Mouse (Mus musculus) retina, postnatal 7 days (tissue): ENCODE measurements around the gene Cfap77.

Experiments used
- DNase-seq: peaks from one replicate; pipeline ENCODE4 v3.0.0-alpha.2; 2012; ENCODE audit warnings: low read depth, low spot score

Gene Cfap77

DNA sequence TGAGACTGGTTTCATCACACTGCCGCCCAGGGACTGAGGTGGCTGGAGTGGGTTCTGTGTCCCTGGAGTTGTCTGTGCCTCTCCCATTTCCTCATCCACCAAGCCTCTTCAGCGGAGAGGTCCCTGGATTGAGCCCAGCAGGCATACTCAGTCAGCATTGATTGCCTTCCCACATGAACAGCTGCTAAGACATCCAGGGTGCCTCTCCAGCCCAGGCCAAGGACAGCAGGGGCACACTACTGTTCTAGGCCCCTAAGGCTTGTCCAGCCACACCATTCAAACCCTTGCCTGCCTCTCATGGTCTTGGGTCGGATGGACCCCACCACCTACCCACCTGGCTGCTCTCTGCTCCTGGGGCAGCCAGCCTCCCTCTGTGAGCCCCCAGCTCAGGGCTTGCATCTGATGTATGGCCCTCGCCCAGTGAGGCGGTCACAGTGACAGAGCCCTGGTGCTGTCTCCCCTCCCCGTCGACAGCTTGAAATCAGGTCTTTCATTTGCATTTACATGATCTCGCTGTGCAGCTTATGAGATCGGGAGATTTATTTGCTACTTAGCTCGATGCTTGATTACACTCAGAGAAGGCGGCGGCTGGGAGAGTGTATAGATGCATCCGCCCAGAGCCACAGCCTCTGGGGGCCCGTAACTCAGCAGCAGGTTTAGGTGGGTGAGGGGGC is 57.6 kb downstream of the Cfap77 start:
- DNase-seq = peak; percentile 30

DNA sequence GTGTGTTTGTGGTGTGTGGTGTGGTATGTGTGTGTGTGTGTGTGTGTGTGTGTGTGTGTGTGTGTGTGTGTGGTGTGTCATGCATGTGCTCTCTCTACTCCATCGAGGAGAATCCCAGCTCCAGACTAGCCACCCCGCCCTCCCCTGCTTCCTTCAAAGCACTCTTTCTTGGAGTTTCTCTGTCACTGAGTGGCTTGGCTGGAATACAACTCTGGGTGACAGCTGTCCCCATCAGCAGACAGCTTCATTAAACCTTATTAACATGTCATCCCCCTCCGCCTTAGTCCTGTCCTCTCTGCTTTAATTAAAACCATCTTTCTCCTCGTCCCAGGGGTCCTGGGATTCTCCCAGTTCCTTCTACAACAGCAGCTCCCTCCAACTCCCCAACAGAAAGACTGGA is 59.4 kb downstream of the Cfap77 start:
- no peak for DNase-seq

DNA sequence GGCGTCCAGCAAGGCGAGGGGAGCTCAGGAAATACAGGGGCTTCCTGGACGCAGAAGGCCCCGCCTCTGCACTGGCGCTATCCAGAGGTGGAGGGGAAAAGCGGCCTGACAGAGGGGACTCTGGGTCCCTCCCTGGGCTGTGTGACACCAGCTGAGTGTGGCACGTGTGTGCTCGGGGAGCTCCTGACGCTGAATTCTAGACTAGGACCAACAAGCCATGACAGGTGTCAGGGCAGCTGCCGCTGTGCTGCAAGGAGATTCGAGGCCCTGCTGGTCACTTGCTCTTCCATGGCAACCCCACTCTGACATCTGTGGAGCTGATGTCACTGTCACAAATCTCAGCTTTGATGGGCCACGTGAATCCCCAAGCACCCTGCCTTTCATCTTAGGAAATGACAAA is 60.9 kb downstream of the Cfap77 start:
- DNase-seq = no peak

DNA sequence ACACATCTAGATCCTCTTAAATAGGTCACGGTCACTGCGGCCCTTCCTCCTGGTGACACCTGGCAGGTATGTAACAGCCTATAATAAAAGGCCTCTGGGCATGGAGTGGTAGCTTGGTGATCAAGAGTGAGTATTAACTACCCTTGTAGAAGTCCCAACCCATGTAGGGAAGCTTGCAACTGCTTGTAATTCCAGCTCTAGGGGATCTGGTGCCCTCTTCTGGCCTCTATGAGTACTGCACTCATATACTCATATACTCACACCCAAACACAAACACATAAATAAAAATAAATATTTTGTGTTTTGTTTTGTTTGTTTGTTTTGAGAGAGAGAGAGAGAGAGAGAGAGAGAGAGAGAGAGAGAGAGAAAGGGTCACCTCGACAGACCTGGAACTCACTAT is 66.1 kb downstream of the Cfap77 start:
- DNase-seq = no peak

DNA sequence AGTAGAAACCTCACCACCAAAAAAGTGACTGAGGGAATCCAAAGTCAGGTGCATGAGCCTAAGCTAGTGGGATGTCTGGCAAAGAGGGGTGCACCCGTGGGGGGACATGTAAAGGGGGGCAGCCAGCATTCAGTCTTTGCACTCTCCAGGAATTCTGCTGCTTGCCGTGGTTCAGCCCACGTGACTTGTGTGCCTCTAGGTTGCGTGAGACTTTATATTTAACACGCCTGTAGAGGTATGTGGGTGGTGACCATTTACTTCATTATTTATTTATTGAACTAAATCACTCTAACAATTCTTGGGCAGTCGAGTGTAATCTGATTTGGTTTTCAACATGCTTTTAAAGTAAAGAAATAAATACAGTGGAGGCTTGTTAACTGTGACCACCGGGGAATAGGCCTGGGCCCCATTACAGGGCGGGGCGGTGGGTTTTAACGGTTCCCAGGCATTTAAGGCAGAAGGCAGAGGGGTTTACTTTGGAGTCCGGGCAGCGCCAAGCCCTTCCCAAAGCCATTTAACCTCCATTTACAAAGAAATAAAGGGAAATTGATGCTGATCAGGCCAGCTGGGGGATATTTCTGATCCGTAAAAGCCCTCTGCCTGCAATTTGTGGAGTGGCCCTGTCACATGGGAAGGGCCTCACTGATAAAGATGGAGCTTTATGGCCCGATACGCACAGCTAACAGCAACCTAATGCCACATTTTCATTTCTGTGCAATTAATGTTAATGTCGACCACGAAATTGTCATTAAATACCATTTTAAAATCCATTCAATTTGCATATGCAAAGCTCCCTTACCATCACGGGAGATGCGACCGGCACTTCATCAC is 74.6 kb downstream of the Cfap77 start:
- DNase-seq = no peak

DNA sequence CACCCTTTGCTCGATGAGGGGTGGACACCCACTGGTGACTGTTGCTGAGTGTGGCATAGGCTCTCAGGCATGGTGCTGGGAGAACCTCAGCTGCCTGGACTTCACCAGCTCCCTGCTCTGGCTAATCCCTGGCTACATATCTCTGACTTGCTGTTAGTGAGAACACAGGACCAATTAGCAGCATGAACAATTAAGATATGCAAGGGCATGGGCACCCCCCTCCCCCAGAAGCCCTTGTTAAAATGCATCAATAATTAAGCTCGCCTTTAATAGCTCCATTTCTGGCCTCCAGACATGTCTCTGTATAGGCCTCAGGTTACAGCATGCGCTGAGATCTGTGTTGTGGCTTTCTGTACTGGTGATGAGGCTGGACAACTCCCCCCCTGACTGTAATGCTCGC is 76.4 kb downstream of the Cfap77 start:
- DNase-seq = no peak

DNA sequence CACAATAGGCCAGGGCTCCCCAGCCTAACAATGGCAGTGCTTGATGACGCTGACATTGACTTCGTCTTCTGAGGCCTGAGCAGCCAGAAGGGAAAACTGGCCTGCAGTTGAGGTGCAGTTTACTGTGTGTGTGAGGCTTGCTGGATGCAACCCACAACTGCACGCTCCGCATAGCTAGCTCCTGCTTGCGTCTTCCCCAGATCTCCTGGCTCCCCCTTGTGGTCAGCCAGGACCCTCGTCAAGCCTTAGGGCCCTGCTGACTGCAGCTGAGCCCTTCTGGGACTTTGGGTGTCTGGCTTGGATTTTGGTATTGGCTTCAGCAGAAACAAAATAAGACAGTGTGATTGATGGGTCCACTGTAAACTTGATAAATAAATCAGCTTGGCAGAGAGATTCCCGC is 78.2 kb downstream of the Cfap77 start:
- peak; percentile 55 for DNase-seq

DNA sequence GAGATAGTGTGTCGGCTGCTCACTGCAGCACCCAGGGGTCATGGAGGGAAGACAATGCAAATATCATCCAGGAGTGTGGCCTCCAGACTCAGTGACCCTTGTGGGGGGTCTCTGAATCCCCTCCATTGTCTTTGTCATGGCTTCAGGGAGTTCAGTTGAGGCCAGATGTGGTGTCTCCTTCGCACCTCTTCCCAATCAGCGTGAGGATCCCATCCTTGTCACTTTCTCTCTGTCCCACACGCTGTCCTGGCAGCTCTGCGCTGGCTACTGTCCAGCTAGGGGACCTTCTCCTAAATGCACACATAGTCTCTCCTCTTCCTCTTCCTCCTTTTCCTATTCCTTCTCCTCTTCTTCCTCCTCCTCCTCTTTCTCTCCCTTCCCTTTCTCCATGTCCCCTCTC is 79.3 kb downstream of the Cfap77 start:
- DNase-seq = no peak

DNA sequence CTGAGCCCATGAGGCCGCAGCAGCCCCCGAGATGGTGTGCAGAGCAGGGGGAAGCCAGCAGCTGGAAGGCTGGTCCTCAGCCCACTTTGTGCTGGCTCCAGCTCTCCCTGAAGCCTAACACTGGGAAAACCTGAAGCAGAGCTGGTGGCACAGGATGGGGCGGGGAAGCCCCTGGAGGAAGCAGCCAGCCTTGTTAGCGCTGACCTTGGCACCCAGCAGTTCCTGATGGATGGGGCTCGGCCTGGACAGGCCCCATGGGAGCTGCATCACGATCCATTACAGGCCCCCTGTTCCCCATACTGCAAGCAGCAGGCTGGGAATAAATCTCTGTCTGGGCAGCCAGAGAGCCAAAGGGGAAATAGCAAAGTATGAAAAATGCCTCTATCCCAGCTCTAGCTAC is 80.3 kb downstream of the Cfap77 start:
- no peak for DNase-seq

DNA sequence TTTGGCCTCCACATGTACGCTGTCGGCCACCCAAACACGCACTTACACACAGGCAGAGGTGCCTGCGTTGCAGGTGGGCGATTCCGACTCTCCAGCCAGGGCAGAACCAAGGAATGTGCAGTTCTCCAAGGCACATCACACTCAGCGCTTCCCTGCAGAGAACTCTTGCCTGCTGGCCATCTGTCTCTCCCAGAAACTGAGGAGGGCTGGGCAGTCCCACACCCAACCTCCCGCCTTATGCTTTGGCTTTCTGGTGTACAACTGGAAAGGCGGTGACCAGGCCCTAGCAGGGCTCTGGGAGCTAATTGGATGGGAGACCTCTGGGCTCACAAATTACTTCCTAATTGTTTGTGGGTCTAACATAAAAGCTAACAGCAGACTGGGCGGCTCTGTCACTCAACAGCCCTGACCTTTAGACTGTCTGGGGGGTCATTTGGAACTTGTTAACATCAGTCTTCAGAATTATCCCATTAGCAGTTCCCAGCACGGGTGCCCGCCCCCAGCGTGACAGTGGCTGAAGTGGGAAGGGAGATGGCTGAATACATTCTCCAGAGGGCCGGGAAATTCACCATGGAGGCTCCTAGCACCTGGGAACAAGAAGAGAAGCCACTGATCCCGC is 80.9 kb downstream of the Cfap77 start:
- DNase-seq = no peak

DNA sequence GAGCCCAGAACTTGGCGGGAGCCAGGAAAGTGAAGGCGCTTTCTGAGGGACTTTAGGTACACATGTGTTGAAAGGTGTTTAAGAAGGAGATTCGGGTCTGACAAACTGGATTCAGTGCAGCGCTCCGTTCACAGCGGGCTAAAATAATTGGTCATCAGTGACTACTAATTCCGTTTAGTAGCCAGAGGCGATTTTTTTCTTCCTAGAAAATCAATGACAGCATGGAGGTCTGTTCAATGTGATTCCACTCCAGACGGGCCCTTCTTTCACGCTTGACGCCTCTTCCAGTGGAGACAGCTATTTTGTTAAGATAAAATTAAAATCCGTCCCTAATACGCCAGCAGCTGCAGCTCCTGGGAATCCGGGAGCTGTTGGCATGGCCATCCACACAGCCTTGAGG is 84.4 kb downstream of the Cfap77 start:
- DNase-seq = no peak

DNA sequence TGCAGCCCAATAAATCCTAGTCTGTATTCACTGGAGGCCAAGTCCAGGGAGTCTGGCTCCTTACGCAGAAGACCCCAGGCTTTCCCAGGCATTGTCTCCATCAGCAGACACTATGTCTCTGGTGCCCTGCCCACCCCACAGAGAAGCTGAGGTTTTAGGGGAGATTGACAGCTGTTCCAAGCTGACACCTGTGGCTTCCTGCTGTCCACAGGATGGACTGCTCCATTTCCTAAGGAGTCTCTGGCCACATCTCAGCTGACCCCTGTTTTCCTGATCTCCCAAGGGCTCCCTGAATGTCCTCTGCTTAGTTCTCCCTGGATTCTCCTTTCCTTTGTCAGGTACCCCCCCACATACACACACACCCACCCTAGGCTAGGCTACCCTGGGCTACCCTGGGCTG is 86.6 kb downstream of the Cfap77 start:
- DNase-seq = no peak

DNA sequence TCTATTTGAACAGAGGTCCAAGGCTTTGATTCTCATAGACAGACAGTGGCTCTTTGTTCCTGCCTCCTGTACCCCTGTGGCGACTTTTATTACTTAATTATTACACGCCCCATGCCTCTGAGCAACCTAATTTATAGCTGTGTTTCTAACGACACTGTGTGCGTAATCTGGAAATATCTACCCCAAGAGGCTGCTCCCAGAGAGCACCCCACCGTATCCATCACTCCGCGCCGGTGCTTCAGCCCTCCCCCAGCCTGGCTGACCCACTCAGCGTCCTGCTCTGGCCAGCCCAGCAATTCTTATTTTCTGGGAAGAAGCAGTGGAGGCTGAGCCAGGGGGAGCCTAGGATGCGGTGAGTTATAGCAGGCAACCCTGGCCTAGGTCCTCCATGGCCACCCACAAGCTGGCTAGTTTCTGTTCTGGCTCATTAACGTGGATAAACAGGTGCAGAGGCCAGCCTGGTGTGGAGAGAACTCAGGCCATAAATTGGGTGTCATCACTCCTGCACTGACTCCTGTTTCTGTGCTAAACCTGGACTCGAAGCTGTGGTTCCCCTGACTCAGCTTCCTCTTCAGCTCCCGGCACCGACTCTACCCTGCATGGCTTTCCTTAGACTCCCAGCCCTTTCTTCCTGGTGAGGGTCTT is 88.6 kb downstream of the Cfap77 start:
- DNase-seq = no peak

DNA sequence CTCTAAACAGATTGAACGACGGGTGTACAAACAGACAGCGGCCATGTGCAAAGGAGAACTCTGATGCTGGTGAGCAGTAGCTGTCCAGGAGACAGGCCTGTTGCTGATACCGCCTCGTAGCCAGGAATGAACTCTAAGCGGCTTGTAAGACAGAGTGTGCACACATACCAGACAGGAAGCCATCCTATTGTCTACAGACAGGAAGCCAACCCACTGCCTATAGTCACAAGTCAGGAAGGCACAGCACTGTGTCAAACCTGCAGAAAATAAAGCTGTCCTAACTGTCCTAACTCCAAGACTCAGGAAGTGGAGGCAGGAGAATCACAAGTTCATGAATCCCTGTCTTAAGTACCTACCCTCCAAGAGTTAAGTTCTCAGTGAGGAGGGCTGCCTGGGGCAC is 91.3 kb downstream of the Cfap77 start:
- DNase-seq = no peak

DNA sequence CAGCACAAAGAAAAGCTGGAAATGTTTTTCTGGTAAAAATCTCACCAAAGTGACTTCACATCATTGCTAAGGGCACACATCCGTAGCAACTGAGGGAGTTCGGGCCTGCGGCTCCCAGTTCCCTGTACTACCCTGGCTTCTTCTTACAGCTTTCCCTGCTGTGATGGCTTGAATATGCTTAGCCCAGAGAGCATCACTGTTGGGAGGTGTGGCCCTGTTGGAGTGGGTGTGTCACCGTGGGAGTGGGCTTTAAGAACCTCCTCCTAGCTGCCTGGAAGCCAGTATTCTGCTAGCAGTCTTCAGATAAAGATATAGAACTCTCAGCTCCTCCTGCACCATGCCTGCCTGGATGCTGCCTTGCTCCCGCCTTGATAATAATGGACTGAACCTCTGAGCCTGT is 93.2 kb downstream of the Cfap77 start:
- DNase-seq = no peak

DNA sequence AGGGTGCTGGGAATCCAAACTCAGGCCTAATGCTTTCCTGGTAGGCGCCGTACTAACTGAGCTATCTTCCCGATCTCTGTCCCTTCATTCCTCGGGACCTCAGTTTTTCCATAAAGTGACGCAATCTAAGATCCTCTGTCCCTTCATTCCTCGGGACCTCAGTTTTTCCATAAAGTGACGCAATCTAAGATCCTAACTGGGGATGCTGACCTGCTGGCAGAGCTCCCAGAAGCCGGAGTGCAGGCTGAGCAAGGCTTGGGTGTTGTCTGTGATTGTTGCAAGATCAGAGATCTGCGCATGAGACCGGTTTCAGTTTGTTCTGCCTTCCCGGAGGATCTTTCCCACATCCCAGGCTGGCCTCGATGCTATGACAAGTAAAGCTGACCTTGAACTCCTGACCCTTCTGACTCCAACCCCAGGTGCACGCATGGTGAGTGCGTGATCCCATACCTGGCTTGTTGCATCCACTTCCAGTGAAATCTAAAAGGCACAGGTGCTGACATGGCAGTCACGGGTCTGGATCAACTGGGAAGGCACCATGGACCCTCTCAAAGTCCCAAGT is 93.8 kb downstream of the Cfap77 start:
- no peak for DNase-seq

DNA sequence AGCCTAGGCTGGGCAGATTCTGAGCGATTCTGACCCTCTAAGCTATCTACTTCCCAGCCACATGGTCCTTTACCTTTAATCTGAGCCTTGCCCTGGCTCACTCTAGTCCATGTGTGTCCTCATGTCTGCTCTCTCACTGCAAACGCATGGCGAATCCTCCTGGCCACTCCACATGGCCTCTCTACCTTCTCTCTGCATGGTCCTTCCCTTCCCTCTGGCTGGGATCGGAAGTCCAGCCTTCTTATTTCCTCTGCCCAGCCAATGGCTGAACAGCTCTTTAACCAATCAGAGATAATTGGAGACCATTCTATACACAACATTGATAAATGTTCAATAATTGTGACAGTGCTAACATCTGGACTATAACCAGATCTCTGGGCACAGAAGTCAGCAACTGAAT is 98.0 kb downstream of the Cfap77 start:
- no peak for DNase-seq

DNA sequence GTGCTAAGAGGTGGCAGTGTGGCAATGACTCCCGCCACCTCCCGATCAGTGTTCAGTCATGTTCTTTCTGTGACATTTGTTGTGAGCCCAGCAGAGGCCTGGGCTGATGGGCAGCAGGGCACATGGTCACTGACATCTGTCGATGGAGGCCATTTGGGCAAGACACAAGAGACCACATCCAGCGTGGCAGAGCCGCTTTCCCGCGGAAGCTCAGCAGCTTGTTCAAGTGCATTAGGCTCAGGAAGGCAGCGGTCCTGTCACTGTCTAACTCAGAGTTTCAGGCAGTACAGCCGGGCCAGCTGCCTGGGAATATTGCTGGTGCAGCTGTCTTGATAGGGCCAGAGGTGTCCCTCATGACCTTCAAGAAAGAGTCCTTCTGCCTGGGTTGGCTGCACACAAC is 100.3 kb downstream of the Cfap77 start:
- no peak for DNase-seq

DNA sequence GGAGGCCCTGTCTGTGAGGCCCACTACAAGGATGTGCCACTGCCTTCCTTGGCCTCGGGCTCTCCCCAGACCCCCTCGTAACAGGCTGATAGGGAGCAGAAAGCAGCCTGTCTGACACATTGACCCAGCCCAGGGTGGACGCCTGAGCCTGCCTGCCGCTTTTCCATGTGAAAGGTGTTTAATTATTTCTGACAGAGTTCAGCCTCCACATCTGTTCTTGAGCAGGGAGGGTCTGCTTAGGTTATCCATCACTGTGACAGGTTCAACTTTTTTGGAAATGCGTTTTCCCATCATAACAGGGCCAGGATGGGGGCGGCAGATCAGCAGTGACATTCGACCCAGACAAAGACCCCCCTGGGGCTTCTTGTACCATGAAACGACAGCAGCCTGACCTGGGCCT is 101.9 kb downstream of the Cfap77 start:
- DNase-seq = no peak

DNA sequence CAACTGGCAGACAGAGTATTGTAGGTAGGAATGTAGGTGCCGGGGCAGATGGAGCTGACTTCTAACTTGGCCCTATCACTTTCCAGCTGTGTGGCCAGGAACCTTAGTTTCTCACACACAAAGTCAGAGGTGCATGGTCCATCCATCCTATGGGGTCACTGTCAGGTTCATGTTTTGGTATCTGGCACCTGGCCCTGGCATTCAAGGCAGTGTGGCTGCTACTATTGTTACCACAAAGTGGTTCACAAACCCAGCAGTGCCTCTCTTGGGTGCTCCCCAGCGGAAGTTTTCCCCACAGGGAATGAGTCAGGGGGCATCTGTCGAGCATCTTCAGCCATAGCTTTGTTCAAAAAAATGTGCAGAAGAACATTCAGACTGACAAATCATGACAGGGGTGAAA is 108.6 kb downstream of the Cfap77 start:
- DNase-seq = no peak

DNA sequence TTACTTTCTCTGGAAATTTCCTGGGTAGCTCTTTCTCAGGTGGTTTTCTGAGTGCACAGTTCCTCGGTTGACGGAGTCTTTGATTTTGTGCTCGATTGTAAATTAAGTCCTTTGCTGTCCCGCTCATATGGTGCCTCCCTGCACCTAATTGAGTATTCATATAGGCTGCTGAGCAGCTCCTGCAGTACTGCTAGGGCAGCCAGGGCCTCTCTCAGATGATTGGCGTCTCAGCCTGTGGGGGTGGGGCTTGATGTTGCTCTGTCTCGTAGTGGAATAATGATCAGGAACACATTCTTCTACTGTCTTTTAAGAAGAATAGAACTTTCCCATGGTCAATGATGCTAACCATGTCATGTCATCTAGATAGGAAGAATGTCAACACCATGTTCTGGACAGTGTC is 109.5 kb downstream of the Cfap77 start:
- no peak for DNase-seq
